Mouse (Mus musculus): Measurements from ENCODE around the gene Serpina1a. TPM values are rescaled to one million over a fixed set of nuclear protein-coding genes. Genes with fewer than 3 reads are reported as not detected.
"Not testable (repeated sequence)": the region's sequence is repeated elsewhere in the genome, so short reads cannot be mapped to it uniquely, and the experiment has no call there.

Serpina1a gene
- 1.6 and 4.5 TPM in 2 replicates for polyA plus RNA-seq (2014; fragmentation: Nextera tagmentation; extraction: Ambion mirVana)

- ATAC-seq (replicated peaks; ENCODE audit: insufficient number of reproducible peaks, low FRiP score, low TSS enrichment); H3K9me3 ChIP-seq (replicated peaks; ENCODE audit: control insufficient read depth, low read length); H3K27ac ChIP-seq (ENCODE audit: low read depth, low read length); H3K36me3 ChIP-seq (ENCODE audit: control insufficient read depth, insufficient read depth, low read length); H3K4me1 ChIP-seq (ENCODE audit: control insufficient read depth, insufficient read depth, low read length); H3K4me2 ChIP-seq; H3K27me3 ChIP-seq (ENCODE audit: control insufficient read depth, insufficient read depth, low read length); H3K9ac ChIP-seq (ENCODE audit: low read depth, low read length); H3K4me3 ChIP-seq (ENCODE audit: low read depth, low read length): not testable (repeated sequence)
- WGBS (ENCODE audit: insufficient replicate concordance) = 71% methylated on average over 9 of the region's 9 CpGs
These were observed at the start of gene Serpina1a for GRCm38 (mm10) chr12:103863101-103863974. Gene Serpina1a, minus strand, starts transcription at chr12:103863562.

- H3K4me3 ChIP-seq (ENCODE audit: low read depth, low read length); H3K27ac ChIP-seq (ENCODE audit: low read depth, low read length); ATAC-seq (replicated peaks; ENCODE audit: insufficient number of reproducible peaks, low FRiP score, low TSS enrichment); H3K9ac ChIP-seq (ENCODE audit: low read depth, low read length); H3K27me3 ChIP-seq (ENCODE audit: control insufficient read depth, insufficient read depth, low read length); H3K4me1 ChIP-seq (ENCODE audit: control insufficient read depth, insufficient read depth, low read length); H3K9me3 ChIP-seq (replicated peaks; ENCODE audit: control insufficient read depth, low read length); H3K4me2 ChIP-seq; H3K36me3 ChIP-seq (ENCODE audit: control insufficient read depth, insufficient read depth, low read length): not testable (repeated sequence)
- 89% methylated on average over 9 of the region's 16 CpGs for WGBS (ENCODE audit: insufficient replicate concordance)
These were observed 45.8 kb upstream of the Serpina1a start for GRCm38 (mm10) chr12:103909181-103909580.

- H3K9me3 ChIP-seq (replicated peaks; ENCODE audit: control insufficient read depth, low read length); ATAC-seq (replicated peaks; ENCODE audit: insufficient number of reproducible peaks, low FRiP score, low TSS enrichment); H3K27me3 ChIP-seq (ENCODE audit: control insufficient read depth, insufficient read depth, low read length); H3K4me3 ChIP-seq (ENCODE audit: low read depth, low read length); H3K4me2 ChIP-seq; H3K9ac ChIP-seq (ENCODE audit: low read depth, low read length); H3K27ac ChIP-seq (ENCODE audit: low read depth, low read length); H3K36me3 ChIP-seq (ENCODE audit: control insufficient read depth, insufficient read depth, low read length); H3K4me1 ChIP-seq (ENCODE audit: control insufficient read depth, insufficient read depth, low read length): not testable (repeated sequence)
- 30% methylated on average over 1 of the region's 1 CpGs for WGBS (ENCODE audit: insufficient replicate concordance)
These were observed 44.4 kb upstream of the Serpina1a start for GRCm38 (mm10) chr12:103907746-103908145.

GRCm38 (mm10) chr12:103904837-103905340 is 41.5 kb upstream of the Serpina1a start, which contains the start of gene Serpina1c:
Gene Serpina1c, minus strand, starts transcription at chr12:103904887.
- not testable (repeated sequence) for H3K9me3 ChIP-seq (replicated peaks; ENCODE audit: control insufficient read depth, low read length); ATAC-seq (replicated peaks; ENCODE audit: insufficient number of reproducible peaks, low FRiP score, low TSS enrichment); H3K4me2 ChIP-seq; H3K27ac ChIP-seq (ENCODE audit: low read depth, low read length); H3K9ac ChIP-seq (ENCODE audit: low read depth, low read length); H3K4me3 ChIP-seq (ENCODE audit: low read depth, low read length); H3K36me3 ChIP-seq (ENCODE audit: control insufficient read depth, insufficient read depth, low read length); H3K27me3 ChIP-seq (ENCODE audit: control insufficient read depth, insufficient read depth, low read length); H3K4me1 ChIP-seq (ENCODE audit: control insufficient read depth, insufficient read depth, low read length)
- 62% methylated on average over 4 of the region's 4 CpGs for WGBS (ENCODE audit: insufficient replicate concordance)

GRCm38 (mm10) chr12:103901929-103902328 is 38.6 kb upstream of the Serpina1a start:
- not testable (repeated sequence) for H3K9me3 ChIP-seq (replicated peaks; ENCODE audit: control insufficient read depth, low read length); ATAC-seq (replicated peaks; ENCODE audit: insufficient number of reproducible peaks, low FRiP score, low TSS enrichment); H3K4me1 ChIP-seq (ENCODE audit: control insufficient read depth, insufficient read depth, low read length); H3K4me3 ChIP-seq (ENCODE audit: low read depth, low read length); H3K9ac ChIP-seq (ENCODE audit: low read depth, low read length); H3K27me3 ChIP-seq (ENCODE audit: control insufficient read depth, insufficient read depth, low read length); H3K4me2 ChIP-seq; H3K27ac ChIP-seq (ENCODE audit: low read depth, low read length); H3K36me3 ChIP-seq (ENCODE audit: control insufficient read depth, insufficient read depth, low read length)
- WGBS (ENCODE audit: insufficient replicate concordance) = 65% methylated on average over 3 of the region's 3 CpGs

- H3K4me3 ChIP-seq (ENCODE audit: low read depth, low read length); ATAC-seq (replicated peaks; ENCODE audit: insufficient number of reproducible peaks, low FRiP score, low TSS enrichment); H3K4me1 ChIP-seq (ENCODE audit: control insufficient read depth, insufficient read depth, low read length); H3K9me3 ChIP-seq (replicated peaks; ENCODE audit: control insufficient read depth, low read length); H3K9ac ChIP-seq (ENCODE audit: low read depth, low read length); H3K4me2 ChIP-seq; H3K36me3 ChIP-seq (ENCODE audit: control insufficient read depth, insufficient read depth, low read length); H3K27ac ChIP-seq (ENCODE audit: low read depth, low read length); H3K27me3 ChIP-seq (ENCODE audit: control insufficient read depth, insufficient read depth, low read length): not testable (repeated sequence)
- 75% methylated on average over 1 of the region's 1 CpGs for WGBS (ENCODE audit: insufficient replicate concordance)
These were observed 3.5 kb upstream of the Serpina1a start for GRCm38 (mm10) chr12:103866873-103867272.

- ATAC-seq (replicated peaks; ENCODE audit: insufficient number of reproducible peaks, low FRiP score, low TSS enrichment) = no peak
- peaks cover 2% of the 10 kb centered on the region; the same call in 1 of the 2 replicates for H3K9me3 ChIP-seq (replicated peaks; ENCODE audit: control insufficient read depth, low read length)
- no peak overlapping the region for H3K9ac ChIP-seq (ENCODE audit: low read depth, low read length)
- no peak overlapping the region for H3K27ac ChIP-seq (ENCODE audit: low read depth, low read length)
- H3K4me3 ChIP-seq (ENCODE audit: low read depth, low read length) = no peak overlapping the region
- no peaks in the 10 kb centered on the region for H3K36me3 ChIP-seq (ENCODE audit: control insufficient read depth, insufficient read depth, low read length)
- no peaks in the 10 kb centered on the region for H3K27me3 ChIP-seq (ENCODE audit: control insufficient read depth, insufficient read depth, low read length)
- H3K4me2 ChIP-seq = no peak overlapping the region
- 48% methylated on average over 3 of the region's 3 CpGs for WGBS (ENCODE audit: insufficient replicate concordance)
- H3K4me1 ChIP-seq (ENCODE audit: control insufficient read depth, insufficient read depth, low read length) = no peaks in the 10 kb centered on the region
These were observed 2.4 kb downstream of the Serpina1a start for GRCm38 (mm10) chr12:103860976-103861375.

- H3K4me2 ChIP-seq; H3K27me3 ChIP-seq (ENCODE audit: control insufficient read depth, insufficient read depth, low read length); H3K4me1 ChIP-seq (ENCODE audit: control insufficient read depth, insufficient read depth, low read length); H3K9ac ChIP-seq (ENCODE audit: low read depth, low read length); H3K4me3 ChIP-seq (ENCODE audit: low read depth, low read length); H3K27ac ChIP-seq (ENCODE audit: low read depth, low read length); ATAC-seq (replicated peaks; ENCODE audit: insufficient number of reproducible peaks, low FRiP score, low TSS enrichment); H3K36me3 ChIP-seq (ENCODE audit: control insufficient read depth, insufficient read depth, low read length); H3K9me3 ChIP-seq (replicated peaks; ENCODE audit: control insufficient read depth, low read length): not testable (repeated sequence)
- WGBS (ENCODE audit: insufficient replicate concordance) = 65% methylated on average over 3 of the region's 4 CpGs
These were observed 2.8 kb downstream of the Serpina1a start for GRCm38 (mm10) chr12:103860571-103860970.

GRCm38 (mm10) chr12:103859584-103859983 is 3.8 kb downstream of the Serpina1a start:
- not testable (repeated sequence) for H3K4me2 ChIP-seq; H3K27ac ChIP-seq (ENCODE audit: low read depth, low read length); ATAC-seq (replicated peaks; ENCODE audit: insufficient number of reproducible peaks, low FRiP score, low TSS enrichment); H3K4me1 ChIP-seq (ENCODE audit: control insufficient read depth, insufficient read depth, low read length); H3K9me3 ChIP-seq (replicated peaks; ENCODE audit: control insufficient read depth, low read length); H3K36me3 ChIP-seq (ENCODE audit: control insufficient read depth, insufficient read depth, low read length); H3K4me3 ChIP-seq (ENCODE audit: low read depth, low read length); H3K27me3 ChIP-seq (ENCODE audit: control insufficient read depth, insufficient read depth, low read length); H3K9ac ChIP-seq (ENCODE audit: low read depth, low read length)
- 72% methylated on average over 3 of the region's 3 CpGs for WGBS (ENCODE audit: insufficient replicate concordance)

All from heart, embryonic 11.5 days (tissue).